Mouse (Mus musculus) monocyte, adult 5-6 weeks (primary cell): ENCODE measurements at regions not wholly inside any gene's neighbourhood (a gene's known extent, or its start where the extent isn't known, plus 50 kb on each side); places are given as distances from the start of the nearest gene placed in this dataset.
"Not testable (repeated sequence)": the region's sequence is repeated elsewhere in the genome, so short reads cannot be mapped to it uniquely, and the experiment has no call there.

Experiments used
- ATAC-seq: fragments of 153-309, 156-312 bp; replicated peaks from 2 replicates; pipeline ENCODE4 v1.8.0; 2017; ENCODE audit warnings: mild to moderate bottlenecking; ENCODE audit not compliant: low TSS enrichment, insufficient number of reproducible peaks, severe bottlenecking, poor library complexity, low FRiP score

GRCm38 (mm10) chr5:102123285-102123684, 53.6 kb upstream of the Wdfy3 start:
- no peak for ATAC-seq

- no peak for ATAC-seq
Measured at GRCm38 (mm10) chr5:102126737-102127136, 57.0 kb upstream of the Wdfy3 start.

DNA sequence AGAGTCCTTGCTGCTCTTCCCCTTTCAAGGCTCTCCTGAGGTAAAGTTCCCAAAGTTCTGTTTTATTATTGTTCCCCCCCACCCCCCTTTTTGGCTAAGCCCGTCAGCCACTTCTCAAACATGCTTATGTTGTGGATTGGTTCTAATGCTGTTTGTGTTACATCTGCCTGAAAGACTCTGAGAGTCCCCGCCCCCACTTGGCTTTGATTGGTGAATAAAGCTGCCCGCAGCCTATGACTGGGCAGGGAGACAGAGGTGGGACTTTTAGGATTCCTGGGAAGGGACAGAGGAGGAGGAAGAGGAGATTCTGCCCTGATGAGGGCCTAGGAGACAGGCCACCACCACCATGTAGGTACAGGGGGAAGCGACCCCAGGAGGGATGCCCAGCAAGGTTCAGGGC, 78.3 kb upstream of the Wdfy3 start:
- no peak for ATAC-seq

GRCm38 (mm10) chr5:102149481-102150129, 79.9 kb upstream of the Wdfy3 start:
- no peak for ATAC-seq

- ATAC-seq: no peak
Measured at GRCm38 (mm10) chr5:102159621-102160020, 89.9 kb upstream of the Wdfy3 start.

GRCm38 (mm10) chr5:102167981-102168380, 98.3 kb upstream of the Wdfy3 start:
- ATAC-seq: no peak

DNA sequence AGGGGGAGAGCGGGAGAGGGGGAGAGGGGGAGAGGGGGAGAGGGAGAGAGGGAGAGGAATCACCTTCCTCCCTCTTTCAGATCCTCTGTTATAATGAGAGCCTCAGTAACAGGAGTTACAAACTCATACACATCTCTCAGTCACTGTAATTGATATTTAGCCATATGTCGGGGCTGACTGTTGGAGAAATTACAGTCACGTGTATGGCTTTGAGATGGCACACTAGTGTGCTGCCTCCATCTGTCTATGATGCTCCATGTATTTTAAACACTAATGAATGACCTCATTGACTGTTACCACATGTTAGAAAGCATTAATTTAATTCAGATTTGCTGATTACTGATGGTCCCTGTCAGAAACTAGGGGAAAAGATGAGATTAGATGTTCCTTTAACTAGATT, 102.1 kb upstream of the Wdfy3 start:
- no peak for ATAC-seq

- no peak for ATAC-seq
Measured at GRCm38 (mm10) chr5:102180250-102180649, 110.5 kb upstream of the Wdfy3 start.

- not testable (repeated sequence) for ATAC-seq
Measured at GRCm38 (mm10) chr5:102188951-102189350, 119.2 kb upstream of the Wdfy3 start.

DNA sequence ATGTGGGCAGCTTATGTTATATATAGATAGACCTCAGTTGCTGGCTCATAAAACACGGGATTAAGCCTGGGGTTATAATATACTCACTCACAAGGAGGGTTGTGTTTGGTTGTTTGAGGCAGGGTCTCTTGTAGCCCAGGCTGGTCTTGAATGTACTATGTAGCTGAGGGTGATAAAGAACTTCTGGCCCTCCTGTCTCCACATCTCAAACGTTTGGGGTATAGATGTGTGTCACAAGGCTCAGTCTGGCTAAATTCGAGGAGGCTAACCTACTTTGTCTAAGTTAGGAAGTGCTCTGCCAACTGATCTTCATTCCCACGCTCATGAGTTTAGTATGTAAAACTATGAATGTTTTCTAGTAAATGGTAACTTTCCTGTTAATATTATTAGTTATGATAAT, 136.7 kb upstream of the Wdfy3 start:
- no peak for ATAC-seq

DNA sequence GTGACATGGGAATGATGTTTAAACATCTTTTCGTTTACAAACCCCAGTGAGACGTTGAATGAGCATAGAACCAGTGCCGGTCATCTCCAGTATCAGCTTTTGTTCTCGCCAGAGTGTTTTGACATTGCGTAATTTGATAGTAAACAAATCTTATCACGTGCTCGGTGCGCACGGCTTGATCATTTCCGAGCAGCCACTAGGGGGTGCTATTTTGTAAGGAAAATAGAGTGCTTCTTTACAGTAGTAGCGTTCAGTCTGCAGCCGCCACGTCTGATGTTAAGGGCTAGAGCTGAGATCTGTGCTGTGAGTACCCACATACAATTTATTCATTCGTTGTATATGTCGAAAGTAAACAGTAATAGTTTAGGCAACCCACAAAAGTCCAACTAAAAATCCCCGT, 137.2 kb upstream of the Wdfy3 start:
- no peak for ATAC-seq

- ATAC-seq: no peak
Measured at GRCm38 (mm10) chr5:102213145-102213544, 143.4 kb upstream of the Wdfy3 start.

DNA sequence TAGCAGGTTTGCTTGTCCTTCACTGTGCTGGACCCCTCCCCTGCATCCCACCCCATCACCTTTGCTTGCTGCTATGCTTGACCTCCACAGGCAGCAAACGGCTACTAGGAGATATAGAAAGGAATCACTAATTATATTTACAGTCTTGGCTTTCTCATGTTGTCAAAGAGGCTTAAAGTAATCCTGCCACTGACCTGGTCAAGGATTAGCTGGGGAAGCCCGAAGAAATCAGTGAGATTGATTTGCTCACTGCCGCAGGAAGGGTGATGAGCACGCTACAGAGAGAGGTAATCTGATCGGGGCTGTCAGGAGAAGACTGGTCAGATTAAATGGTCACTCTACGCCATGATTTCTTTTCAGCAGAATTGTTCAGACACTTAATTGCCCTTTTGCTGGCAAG, 157.4 kb upstream of the Wdfy3 start:
- ATAC-seq: no peak

GRCm38 (mm10) chr5:102242614-102243013, 172.9 kb upstream of the Wdfy3 start:
- no peak for ATAC-seq

DNA sequence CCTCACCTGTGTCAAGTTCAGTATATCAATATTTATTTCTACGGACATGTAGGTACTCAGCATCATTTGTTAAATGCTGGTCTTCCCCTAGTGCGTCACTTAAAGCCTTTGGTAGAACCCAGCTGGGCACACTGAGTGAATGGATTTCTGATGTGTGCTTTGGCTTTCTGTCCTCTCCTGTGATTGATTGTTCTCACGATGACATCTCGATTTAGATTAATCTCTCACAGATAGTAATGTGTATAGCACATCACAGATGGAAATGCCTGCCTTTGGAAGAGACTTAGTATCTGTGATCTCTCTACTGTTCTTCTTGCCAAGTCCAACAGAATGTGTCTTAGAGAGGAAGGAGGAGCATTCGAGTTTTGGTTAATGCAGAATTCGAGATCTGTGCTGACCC, 175.0 kb upstream of the Wdfy3 start:
- ATAC-seq: no peak

- no peak for ATAC-seq
Measured at GRCm38 (mm10) chr5:102248747-102249146, 179.0 kb upstream of the Wdfy3 start.

GRCm38 (mm10) chr5:102251076-102251475, 181.4 kb upstream of the Wdfy3 start:
- no peak for ATAC-seq

DNA sequence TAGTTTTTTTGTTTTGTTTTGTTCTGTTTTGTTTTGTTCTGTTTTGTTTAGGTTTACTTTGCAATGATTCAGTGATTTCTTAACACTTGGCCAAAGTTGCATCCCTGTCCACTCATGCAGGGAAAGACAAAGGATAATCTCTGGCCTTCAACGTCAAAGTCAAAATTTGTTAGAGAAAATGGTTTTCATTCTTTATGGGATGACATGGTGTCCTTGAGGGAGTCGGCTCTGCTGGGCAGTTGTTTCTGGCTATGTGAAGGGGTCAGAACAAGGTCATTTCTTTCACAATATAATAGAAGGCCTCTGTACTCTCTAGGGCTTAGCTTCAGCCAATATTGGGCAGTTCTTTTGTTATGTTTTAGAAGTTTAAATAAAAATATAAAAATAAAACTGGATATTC, 184.1 kb upstream of the Wdfy3 start:
- no peak for ATAC-seq

- ATAC-seq: no peak
Measured at GRCm38 (mm10) chr5:102257104-102257503, 187.4 kb upstream of the Wdfy3 start.

GRCm38 (mm10) chr5:102261621-102262020, 191.9 kb upstream of the Wdfy3 start:
- ATAC-seq: no peak

- no peak for ATAC-seq
Measured at GRCm38 (mm10) chr5:102266451-102266850, 196.7 kb upstream of the Wdfy3 start.
